In the genomic region with DNA sequence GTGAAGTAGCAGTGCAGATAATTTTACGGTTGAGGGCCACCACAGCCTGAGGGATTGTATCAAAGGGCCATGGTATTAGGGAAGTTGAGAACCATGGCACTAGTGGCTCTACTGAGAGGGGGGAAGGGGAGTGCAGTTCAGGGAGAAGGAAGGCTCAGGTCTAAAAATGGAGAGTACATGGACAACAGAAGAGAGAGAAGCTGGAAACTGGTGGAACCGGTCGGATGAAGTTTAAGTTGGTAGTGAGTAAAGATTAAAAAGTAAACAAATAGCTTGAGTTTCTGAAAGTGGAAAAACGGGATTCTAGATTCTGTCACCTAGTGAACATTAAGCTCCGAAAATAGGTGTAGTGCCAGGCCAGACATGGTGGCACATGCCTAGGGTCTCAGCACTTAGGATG, we compare ENCODE assay signal across 9 mouse cellular contexts.
DNase-seq lines count a peak whose midpoint lies in the region.
"Had no signal": no experiment of that assay in that cellular context is flagged by ENCODE, and none has a peak within 500 bp of the region (broad histone marks: within the 10 kb centered on the region; RNA-seq: fewer than 3 reads in every experiment).

No protein-coding gene starts in this region.

- peak; percentile 34 to 57 for DNase-seq in urinary bladder, adult 18-20 months (ENCODE audit: low spot score in 2 of 2)
- DNase-seq in urinary bladder, postnatal 10 days (ENCODE audit: low spot score), result no peak
- peak; percentile 60 to 85 for DNase-seq in lung, adult 18-20 months
- peak; percentile 51 for DNase-seq in lung, postnatal 14 days
- peak; percentile 43 to 52 for DNase-seq in urinary bladder, postnatal 36 days (ENCODE audit: low spot score in 2 of 2)
- DNase-seq in frontal cortex, postnatal 14 days (ENCODE audit: low spot score in 2 of 2), result no peak
- DNase-seq in spleen, postnatal 4 days (ENCODE audit: low spot score in 2 of 2), result no peak
- DNase-seq: layer of hippocampus, postnatal 36 days; left cerebral cortex, postnatal 4 days had no signal

Comparison
In these comparisons a context has a peak if more than half of its experiments do, and no peak if none do; other contexts are left out.
1. DNase-seq: peak in urinary bladder, adult 18-20 months (2 of 2), lung, adult 18-20 months (2 of 2), lung, postnatal 14 days (single experiment) and urinary bladder, postnatal 36 days (2 of 2); none in urinary bladder, postnatal 10 days (single experiment), frontal cortex, postnatal 14 days (0 of 2) and spleen, postnatal 4 days (0 of 2).